ENCODE assay signal across 8 mouse cellular contexts in genomic region chr1:90592784-90593183, GRCm38 (mm10). TPM values are rescaled to one million over a fixed set of nuclear protein-coding genes. Genes with fewer than 3 reads are reported as not detected.
DNase-seq lines count a peak whose midpoint lies in the region; ATAC-seq and TF ChIP-seq lines count a peak whose summit lies in the region.

No protein-coding gene starts in this region.

- no peak for TF ChIP-seq POLR2A in brain, embryonic 14.5 days (IDR thresholded peaks at IDR 0.05; ENCODE audit: borderline replicate concordance, extremely low read depth, insufficient read depth, insufficient read length, poor library complexity, severe bottlenecking)

- 0 out of 2 replicates have a peak, but pooled peaks cover 2% of the 10 kb centered on the region for H3K27me3 ChIP-seq in forebrain, embryonic 11.5 days (ENCODE audit: control insufficient read depth, insufficient read depth, low read length)
- no peaks in the 10 kb centered on the region for H3K27me3 ChIP-seq in hindbrain, embryonic 11.5 days (ENCODE audit: control insufficient read depth, insufficient read depth, low read length)

- peak; percentile 45 for DNase-seq in MN1 (ENCODE audit: low spot score)
- DNase-seq in brain, embryonic 14.5 days (ENCODE audit: low read depth) = peak; percentile 83
- DNase-seq in forebrain, embryonic 11.5 days (ENCODE audit: low spot score) = peak; percentile 87
- peak; percentile 90 for DNase-seq in hindbrain, embryonic 11.5 days (ENCODE audit: low spot score)
- DNase-seq in layer of hippocampus, postnatal 36 days = peak; percentile 73 to 79
- DNase-seq in right cerebral cortex, postnatal 25 days = peak; percentile 63
- DNase-seq in yolk sac, embryonic 10.5 days (ENCODE audit: low spot score) = peak; percentile 23

- no peak overlapping the region for H3K27ac ChIP-seq in forebrain, embryonic 11.5 days (ENCODE audit: low read depth, low read length)
- H3K27ac ChIP-seq in hindbrain, embryonic 11.5 days (ENCODE audit: low read depth, low read length) = no peak overlapping the region

- no peak overlapping the region for H3K4me2 ChIP-seq in forebrain, embryonic 11.5 days (ENCODE audit: low read depth, low read length, severe bottlenecking)
- no peak overlapping the region for H3K4me2 ChIP-seq in hindbrain, embryonic 11.5 days (replicated peaks; ENCODE audit: low read depth, low read length)

- ATAC-seq in forebrain, embryonic 11.5 days (replicated peaks; ENCODE audit: low FRiP score) = peak; percentile 53; the same call in 1 of the 2 replicates
- no peak for ATAC-seq in hindbrain, embryonic 11.5 days (ENCODE audit: low FRiP score)
- peak; percentile 70 for ATAC-seq in megakaryocyte-erythroid progenitor cell, adult 5-6 weeks (replicated peaks; ENCODE audit: low FRiP score, low TSS enrichment, poor library complexity, severe bottlenecking)

- H3K9me3 ChIP-seq in forebrain, embryonic 11.5 days (ENCODE audit: control insufficient read depth, low read length) = no peaks in the 10 kb centered on the region
- H3K9me3 ChIP-seq in hindbrain, embryonic 11.5 days (ENCODE audit: control insufficient read depth, low read length) = no peaks in the 10 kb centered on the region

- no peaks in the 10 kb centered on the region for H3K36me3 ChIP-seq in forebrain, embryonic 11.5 days (ENCODE audit: control insufficient read depth, insufficient read depth, low read length)
- H3K36me3 ChIP-seq in hindbrain, embryonic 11.5 days (ENCODE audit: control insufficient read depth, insufficient read depth, low read length) = no peaks in the 10 kb centered on the region

- 29% methylated on average over 6 of the region's 6 CpGs for WGBS in forebrain, embryonic 11.5 days
- WGBS in hindbrain, embryonic 11.5 days = 19% methylated on average over 6 of the region's 6 CpGs

- no peaks in the 10 kb centered on the region for H3K4me1 ChIP-seq in forebrain, embryonic 11.5 days (replicated peaks; ENCODE audit: control insufficient read depth, insufficient read depth, low read length)
- no peaks in the 10 kb centered on the region for H3K4me1 ChIP-seq in hindbrain, embryonic 11.5 days (replicated peaks; ENCODE audit: control insufficient read depth, insufficient read depth, low read length)

- H3K4me3 ChIP-seq in forebrain, embryonic 11.5 days (ENCODE audit: low read depth, low read length) = no peak overlapping the region
- no peak overlapping the region for H3K4me3 ChIP-seq in hindbrain, embryonic 11.5 days (ENCODE audit: low read depth, low read length)

- H3K9ac ChIP-seq in forebrain, embryonic 11.5 days (ENCODE audit: low read length) = no peak overlapping the region
- no peak overlapping the region for H3K9ac ChIP-seq in hindbrain, embryonic 11.5 days (ENCODE audit: low read depth, low read length)

- TF ChIP-seq CTCF in brain, embryonic 14.5 days (IDR thresholded peaks at IDR 0.05; ENCODE audit: borderline replicate concordance, extremely low read depth, insufficient read depth, insufficient read length) = peak; percentile 96

RNA-seq across cellular contexts. Expression of gene Cops8, which starts 10.0 kb away (rescaled TPM):
- polyA plus RNA-seq in brain, embryonic 14.5 days (2012; rRNA removed) = 112 and 132 TPM in 2 replicates
- polyA plus RNA-seq in forebrain, embryonic 11.5 days (2014; fragmentation: Nextera tagmentation; extraction: Ambion mirVana) = 188 and 192 TPM in 2 replicates
- 195 and 207 TPM in 2 replicates for polyA plus RNA-seq in hindbrain, embryonic 11.5 days (2014; fragmentation: Nextera tagmentation; extraction: Ambion mirVana)
- 100 to 1,000 TPM; 105 to 111 TPM for total RNA-seq in layer of hippocampus, postnatal 36 days (2021)
- 58.4 and 67.9 TPM in 2 replicates for total RNA-seq in megakaryocyte-erythroid progenitor cell, adult 5-6 weeks (2014; fragmentation: Nextera tagmentation)
- 58.1 and 86.6 TPM in 2 replicates for total RNA-seq in megakaryocyte-erythroid progenitor cell, adult 5-6 weeks (2017)

Comparison
In these comparisons a context has a peak if more than half of its experiments do, and no peak if none do; other contexts are left out.
1. DNase-seq: peak in every context shown above with its lines; median percentile 90 in hindbrain, embryonic 11.5 days; 87 in forebrain, embryonic 11.5 days; 83 in brain, embryonic 14.5 days; 76 in layer of hippocampus, postnatal 36 days; 63 in right cerebral cortex, postnatal 25 days; 45 in MN1; 23 in yolk sac, embryonic 10.5 days.